Mouse (Mus musculus) frontal cortex, postnatal 14 days (tissue): ENCODE data around the gene Bola3.
"Not testable (repeated sequence)": the region's sequence is repeated elsewhere in the genome, so short reads cannot be mapped to it uniquely, and the experiment has no call there.

Source experiments
- DNase-seq, 2 experiments: peaks; one replicate each; pipeline ENCODE4 v3.0.0; 2022; ENCODE audit warnings: low spot score in 2 of 2

Bola3 gene

DNA sequence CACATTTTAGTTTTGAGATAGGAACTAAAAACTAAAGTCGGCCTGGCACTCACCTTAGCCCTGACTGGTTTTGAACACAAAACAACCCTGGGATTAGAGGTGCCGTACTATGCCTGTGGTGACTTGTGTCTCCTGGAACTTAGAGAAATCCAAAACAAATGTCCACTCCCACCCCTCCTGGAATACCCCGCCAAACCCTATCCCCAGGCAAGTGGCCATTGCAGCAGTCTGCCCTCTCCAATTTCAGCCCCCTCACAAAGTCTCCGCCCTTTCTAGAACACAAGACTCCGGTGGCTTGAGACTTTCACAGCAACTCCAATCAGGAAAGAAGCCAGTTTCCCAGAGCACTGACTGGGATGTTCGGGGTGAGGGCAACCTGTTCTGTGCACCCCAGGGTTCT lies at the start of gene Bola3:
Bola3 (plus strand) TSS at position 275 of the 400 bp plus-strand sequence.
- DNase-seq: no peak

DNA sequence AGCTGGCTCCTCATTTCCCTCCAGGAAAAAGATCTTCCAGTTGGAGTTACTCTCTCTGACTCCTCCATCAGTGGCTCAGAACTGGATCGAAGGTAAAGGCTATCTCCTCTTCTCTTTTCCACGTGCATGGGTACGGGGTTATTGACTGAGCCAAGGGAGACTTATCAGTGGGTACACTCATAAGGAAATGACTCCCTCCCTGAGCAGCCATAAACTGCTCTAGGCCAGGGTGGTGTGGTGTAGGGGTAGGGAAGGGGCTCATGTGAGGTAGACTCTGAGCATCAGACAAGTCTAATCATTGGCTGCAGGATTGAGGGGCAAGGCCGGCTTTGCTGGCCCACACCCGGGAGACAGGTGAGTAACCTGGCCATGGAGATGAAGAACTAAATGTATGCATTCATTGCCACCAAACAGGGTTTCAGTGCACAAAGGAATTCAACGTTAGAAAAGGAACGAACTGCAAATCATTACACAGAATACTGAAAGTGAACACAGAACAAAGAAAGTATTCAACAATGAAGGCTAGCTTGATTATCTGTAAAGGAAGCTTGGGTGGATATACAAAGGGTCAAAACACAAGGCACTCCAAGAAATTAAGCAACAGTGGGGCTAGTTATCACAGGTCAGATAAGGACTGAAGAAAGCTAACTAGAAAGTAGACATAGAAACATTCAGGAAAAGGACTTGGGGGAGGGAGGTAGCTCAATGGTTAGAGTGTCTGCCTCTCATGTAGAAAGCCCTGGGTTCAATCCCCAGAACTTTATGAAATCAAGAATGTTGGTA lies 48.3 kb upstream of the Bola3 start:
- no peak for DNase-seq

DNA sequence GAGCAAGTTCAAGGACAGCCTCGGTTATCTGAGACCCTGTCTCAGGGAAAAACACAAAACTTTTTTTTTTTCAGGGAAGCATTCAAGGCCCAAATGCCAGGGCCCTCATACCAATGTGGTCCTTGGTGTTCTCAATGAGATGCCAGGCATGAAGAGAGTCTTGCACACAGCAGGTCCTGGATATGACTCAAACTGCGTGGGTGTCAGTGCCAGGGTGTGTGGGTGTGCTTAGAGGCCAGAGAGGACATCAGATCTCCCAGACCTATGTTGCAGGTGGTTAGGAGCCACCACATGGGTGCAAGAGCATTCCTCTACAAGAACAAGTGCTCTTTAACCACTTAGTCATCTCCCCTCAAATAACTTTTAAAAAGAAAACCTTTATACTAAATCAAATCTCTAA lies 47.7 kb upstream of the Bola3 start:
- no peak for DNase-seq

DNA sequence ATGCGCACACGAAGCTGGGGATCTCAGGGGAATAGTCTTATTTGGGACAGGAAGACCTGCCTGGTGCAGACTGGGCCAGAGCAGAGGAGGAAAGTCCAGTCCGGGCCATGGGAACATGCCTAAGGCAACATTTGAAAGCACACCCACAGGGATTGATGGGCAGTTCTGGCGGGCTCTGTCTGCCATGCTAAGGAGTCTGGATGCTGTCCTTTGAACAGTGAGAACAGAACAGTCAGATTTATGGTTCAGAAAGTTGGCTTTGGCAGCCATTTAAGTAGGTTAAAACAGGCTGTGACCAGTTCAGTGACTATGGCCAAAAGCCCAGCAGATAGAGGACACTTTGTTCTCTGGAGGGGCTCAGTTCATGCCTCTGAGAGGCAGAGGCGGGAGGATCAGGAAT lies 46.7 kb upstream of the Bola3 start:
- no peak for DNase-seq

DNA sequence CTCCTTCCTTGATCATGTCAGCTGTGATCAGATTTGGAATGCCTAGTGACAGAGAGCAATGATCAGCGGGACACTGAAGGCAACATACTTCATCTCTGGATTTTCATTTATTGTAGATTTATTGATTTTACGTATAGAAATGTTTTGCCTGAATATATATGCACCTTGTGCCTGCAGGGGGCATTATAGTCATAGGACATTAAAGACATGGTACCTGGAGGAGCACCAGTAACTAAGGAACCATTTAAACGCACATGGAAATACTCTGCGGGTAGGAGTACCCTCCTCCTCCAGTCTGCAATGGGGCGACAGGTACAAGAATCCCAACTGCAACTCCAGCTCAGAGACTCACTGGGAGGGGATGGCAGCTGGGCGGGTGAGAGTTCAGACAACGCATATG lies 39.9 kb upstream of the Bola3 start:
- DNase-seq: no peak

DNA sequence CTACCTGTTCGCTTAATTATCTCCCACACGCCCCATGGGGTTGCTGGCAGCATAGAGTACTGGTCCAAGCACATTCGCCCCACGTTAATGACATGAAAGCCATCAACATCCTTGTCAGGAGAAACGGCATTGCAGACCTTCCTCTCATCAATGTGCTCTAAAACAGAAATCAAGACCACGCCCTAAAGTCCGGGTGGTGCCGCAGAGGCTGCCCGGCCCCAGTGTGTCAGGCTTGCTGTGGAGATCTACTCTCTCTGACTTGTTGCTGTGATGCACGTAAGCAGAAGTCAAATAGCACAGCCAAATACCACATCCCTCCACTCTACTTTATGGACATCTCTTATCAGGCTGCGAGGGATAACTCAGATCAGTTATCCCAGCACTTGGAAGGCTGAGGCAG lies 37.7 kb upstream of the Bola3 start:
- no peak for DNase-seq

DNA sequence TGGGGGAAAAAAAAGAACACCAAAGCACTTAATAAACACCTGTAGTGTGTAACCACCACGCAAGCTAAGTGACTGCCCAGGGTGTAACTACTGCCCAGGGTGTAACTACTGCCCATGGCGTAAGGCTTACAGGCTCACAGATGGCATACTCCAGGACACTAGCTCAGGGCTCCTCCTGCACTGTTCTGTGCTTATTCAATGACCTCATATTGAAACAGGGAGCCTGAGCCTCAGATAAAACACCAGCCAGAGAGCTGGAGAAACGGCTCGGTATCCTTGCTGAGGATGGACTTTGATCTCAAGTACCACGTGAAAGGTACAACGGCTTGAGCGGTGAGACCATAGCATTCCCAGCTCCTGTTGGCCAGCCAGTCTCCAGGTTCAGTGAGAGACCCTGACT lies 36.9 kb upstream of the Bola3 start:
- DNase-seq: no peak

DNA sequence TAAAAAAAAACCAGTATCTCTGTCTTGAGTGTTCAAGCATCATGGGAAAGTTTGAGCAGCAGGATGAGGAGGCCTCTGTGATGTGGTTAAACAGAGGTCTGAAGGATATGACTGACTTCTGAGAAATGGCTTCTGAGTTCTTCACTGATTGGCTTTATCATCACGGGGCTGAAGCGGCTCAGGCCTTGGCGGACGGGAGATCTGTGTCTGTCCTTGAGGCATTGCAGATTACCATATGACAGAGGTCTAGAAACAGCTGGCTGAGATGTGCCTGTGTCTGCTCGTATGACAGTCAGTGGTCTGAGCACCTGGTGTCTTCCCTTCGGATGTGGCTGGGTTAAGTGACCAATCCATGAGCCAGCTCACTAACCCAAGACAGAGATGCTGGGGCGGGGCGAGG lies 36.4 kb upstream of the Bola3 start:
- DNase-seq: no peak

DNA sequence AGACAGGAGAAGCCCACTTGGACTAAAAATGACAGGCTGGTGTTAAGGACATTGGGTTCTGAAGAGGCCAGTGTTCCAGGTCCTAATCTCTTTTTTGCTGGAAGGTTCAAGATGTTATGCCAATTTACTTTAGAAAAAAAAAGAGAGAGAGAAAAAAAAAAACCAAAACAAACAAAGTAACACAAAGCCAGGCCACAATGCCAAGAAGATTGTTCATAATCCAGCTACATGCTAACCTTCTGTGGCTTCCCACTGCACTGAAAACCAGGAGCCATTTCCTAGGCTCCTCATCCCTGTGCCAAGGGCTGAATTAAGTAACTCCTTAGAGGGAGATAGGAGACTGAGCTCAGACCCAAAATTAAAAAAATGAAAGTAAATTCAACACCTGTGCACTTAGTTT lies 33.7 kb upstream of the Bola3 start:
- DNase-seq: no peak

DNA sequence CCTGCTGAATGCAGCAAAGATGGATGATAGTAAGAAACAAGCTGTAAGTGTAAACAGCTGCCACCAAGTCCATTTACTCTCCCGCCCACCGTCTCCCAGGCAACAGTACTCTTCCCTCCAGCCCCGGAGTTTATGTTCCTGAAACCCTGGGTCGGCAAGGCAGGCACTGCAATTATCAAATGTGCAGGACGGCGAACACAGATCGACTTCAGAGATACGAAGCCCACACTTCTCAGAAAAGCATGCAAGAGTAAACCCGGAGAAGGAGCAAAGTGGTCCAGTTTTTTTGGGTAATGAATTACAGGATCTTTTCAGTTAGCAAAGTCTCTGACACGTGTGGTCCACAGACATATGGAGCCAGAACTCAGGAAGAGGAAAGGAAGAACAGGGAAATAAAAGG lies 32.9 kb upstream of the Bola3 start:
- no peak for DNase-seq

DNA sequence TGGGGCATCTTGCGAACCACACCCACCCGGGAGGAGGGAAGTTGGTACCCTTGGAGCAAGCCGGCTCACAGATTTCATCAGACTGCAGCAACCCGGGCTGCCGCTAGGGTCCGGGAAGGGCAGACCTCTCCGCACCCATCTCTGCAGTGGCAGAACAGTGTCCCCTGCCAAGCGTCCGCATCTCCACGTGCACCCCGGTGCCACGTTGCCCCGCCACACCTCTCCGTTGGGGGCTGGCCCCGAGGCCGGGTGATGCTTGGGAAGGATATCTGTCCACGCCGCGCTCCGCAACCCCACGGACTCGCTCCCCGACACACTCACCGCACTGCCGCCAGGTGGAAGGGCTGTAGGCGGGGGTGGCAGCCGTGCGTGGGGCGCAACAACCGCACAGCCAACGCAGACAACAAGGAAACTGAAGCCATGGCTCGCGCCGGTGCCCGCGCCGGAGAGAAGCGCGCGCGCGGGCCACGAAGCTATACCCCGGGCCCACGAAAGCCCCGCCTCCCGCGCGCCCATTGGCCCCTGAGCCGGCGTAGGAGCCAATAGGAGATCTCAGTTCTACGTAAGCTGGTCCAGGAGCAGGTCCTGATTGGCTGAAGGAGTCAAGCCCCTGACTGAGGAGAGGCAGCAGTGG lies 31.7 kb upstream of the Bola3 start:
- DNase-seq: peak; percentile 87 to 90

DNA sequence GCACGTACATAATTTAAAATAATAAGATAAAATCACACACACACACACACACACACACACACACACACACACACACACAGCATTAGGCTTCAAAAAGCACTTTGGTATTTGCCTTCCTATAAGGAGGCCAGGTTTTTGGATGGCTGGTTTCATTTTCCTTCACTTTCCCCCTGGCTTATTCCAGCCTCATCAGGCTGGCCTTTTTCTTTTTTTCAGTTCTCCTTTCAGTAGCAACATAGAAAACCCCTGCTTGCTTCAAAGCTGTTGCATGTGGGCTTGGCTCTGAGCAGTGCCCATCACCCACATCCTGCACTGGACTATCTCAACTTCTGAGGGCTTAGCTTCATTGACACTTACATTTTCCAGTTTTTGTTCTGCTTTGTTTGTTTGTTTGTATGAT lies 27.0 kb upstream of the Bola3 start:
- no peak for DNase-seq

DNA sequence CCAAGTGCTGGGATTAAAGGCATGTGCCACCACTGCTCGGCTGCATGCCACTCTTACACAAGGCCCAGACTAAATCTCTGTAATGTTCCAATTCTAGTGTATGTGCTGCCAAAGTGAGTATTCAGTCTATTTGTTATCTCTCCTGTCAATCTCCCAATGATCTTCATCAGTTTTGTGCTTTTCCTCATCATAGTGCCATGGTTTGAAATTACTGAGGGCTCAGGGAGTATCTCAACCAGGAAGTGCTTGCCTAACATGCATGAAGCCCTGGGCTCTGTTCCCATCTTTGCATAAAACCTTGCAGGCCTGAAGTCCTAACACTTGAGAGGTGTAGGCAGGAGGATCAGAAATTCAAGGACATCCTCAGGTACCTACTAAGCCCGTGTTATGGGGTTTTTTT lies 26.2 kb upstream of the Bola3 start:
- no peak for DNase-seq

DNA sequence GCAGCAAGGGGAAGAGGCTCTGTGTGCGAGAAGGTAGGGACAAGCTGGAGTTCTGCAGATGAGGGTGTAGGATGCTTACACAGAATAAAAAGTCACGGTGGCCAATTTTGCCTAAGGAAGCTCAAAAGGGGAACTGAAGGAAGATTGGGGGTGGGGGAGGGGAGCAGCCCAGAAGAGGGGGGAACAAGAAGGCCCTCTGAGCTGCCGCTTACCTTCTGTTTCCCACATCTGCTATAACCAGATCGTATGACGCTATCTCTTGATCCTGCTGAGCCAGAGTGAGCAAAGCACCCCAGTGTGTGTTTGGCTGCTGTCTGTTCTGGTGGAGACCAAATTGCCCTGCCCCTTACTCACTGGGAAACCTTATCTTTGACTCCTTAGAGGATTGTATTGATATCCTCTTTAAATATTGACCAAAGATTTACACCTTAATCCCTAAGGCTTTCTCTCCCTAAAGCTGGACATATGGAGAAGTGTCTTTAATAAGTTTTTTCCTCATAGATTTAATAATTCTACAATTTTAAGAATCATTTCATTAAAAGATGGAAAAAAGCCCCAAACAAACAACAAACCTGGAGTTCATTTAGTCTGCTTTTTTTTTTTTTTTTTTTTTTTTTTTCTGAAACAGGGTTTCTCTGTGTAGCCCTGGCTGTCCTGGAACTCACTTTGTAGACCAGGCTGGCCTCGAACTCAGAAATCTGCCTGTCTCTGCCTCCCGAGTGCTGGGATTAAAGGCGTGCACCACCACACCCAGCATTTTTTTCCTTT lies 25.1 kb upstream of the Bola3 start:
- DNase-seq: no peak

DNA sequence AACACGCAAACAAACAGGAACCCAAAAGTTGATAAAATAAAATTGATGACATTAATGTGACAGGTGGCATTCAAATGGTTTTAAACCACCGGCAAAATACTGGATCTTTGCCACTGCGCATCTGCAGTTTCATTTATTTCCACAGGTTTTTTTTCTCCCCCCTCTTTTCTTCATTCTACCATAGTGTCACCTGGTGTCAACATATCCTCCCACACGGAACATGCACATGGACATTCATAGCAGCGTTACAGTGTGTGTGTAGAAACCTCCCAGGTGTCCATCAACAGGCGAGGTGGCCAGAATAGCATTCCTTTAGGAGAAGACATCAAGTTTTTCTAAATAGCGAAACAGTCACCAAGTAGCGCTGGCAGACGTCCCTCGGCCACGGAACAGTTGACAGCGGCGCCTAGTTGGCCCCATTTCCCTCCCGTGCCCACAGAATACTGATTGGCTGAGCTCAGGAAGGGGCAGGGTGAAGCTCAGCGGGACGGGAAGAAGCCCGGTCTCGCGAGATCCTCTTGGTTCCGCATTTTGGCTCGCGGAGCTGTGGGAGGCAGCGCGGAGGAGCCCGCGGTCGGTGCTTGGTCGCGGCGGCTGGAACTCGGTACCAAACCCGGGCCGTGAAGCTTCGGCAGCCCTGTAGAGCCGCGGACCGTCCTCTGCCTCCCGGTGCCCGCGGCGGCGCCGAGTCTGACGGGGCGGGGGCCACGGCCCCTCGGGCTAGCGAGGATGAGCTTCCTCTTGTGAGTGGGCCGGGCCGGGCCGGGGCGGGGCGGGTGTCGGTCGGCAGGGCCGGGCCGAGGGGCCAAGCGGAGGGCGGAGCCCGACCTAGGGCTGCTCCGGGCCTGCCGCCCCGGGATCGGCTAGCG lies 23.2 kb upstream of the Bola3 start, which contains the start of the genes Mthfd2 and Mob1a:
Mthfd2 (minus strand) TSS at position 384 of the 869 bp plus-strand sequence.
Mob1a (plus strand) TSS at position 492 of the 869 bp plus-strand sequence.
- peak; percentile 87 to 92 for DNase-seq

DNA sequence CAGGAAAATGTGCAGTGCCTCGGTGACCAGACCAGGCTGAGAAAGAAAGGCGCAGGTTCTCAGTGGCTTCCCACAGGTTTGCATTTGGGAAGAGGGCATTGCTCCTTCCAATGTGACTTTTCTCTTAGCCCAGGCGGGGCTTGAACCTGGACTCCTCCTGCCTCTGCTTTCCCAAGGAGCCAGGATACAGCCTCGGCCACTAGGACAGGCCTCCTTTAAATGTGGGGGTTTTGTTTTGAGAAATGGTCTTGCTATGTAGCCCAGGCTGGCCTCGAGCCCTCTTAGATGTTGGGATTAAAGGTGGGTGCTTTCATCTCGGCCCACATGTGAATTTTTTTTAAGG lies 22.6 kb upstream of the Bola3 start:
- DNase-seq: no peak

DNA sequence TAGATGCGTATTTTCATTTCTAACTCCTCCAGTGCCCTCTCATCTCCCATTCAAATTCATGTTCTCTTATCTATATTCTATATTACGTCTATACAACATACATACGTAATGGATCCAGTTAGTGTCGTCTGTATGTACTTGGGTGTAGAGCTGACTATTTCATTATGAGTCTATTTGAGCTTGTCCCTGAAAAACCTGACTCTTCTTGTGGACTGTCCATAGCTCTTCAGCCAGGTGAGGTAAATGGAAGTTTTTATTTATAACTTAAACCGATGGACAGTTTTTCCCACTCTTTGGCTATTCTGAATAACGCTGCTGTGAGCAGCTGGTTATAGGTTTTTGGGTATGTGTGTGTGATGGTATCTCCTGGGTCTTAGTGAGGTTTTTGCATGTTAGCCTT lies 22.2 kb upstream of the Bola3 start:
- no peak for DNase-seq

DNA sequence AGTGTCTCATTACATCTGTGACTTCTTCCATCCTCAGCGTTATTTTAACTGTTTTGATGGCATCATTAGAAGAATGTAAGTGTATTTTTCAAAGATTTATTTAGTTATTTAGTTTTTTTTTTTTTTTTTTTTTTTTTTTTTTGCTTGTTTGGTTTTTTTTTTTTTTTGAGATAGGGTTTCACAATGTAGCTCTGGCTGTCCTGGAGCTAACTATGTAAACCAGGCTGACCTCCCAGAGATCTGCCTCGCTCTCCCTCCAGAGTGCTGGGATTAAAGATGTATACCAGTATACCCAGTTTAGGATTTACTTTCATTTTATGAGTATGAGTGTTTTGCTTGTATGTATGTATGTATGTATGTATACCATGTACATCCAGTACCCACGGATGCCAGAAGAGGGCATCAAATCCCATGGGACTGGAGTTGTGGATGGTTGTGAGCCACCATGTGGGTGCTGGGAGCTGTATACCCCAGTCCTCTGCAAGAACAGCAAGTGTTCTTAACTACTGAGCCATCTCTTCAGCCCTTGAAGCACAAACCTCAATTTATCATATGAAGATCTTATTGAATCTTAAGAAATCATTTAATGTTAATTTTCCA lies 21.3 kb upstream of the Bola3 start:
- DNase-seq: no peak

DNA sequence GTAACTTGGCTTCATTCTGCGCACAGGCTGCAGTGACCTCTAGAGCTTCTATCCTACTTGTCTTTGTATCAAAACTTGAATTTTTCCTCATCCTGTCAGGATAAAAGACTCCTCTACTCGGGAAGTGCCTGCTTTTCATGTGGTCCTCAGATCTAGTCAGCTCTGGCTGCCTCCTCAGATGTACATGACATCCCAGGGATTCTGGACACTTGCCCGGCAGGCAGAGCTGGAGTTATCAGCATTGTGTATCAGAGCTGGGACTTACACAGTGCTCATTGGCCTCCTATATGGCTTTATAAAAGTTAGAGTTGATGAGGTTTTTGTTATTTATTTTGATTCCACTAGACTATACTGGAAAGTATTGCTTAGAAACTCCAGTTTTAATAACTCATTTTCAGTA lies 7.6 kb upstream of the Bola3 start:
- no peak for DNase-seq

DNA sequence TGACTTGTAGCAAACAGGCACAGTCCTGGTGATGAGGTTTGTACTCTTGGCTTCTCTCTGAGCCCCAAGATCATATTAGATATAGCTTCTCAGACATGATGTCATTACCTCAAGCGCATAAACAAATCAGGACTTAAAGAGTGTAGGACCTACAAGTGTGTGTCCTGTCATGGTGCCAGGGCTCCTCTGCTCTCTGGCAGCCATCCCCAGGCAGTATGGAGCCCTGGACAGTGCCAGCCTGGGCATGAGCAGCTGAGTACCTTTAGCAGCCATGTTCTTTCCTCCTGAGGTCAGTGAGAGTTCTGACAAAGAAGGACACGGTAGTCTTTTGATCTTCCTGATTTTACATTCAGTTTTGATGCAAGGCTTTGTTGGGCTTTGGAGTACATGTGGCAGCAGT lies 6.0 kb upstream of the Bola3 start:
- no peak for DNase-seq

DNA sequence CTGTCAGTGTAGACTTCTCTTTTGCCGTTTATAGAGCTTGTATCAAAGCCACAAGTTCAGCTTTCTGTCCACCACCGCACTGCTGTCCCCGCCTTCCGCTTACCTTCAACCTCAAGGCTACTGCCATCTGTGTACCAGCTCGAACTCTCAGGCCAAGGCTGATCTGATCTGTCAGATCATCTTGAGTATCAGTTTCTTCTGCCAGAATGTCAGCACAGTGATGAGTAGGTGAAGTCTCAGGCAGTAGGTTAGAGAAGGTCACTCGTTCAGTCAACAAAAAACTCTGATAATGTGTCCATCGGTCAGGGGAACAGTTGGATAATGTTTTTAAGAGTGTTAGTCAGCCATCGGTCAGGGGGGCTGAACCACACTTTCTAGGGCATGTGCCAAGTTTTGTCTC lies 3.7 kb upstream of the Bola3 start:
- not testable (repeated sequence) for DNase-seq
